Mouse (Mus musculus): ENCODE data around the gene Osbpl8. TPM values are rescaled to one million over a fixed set of nuclear protein-coding genes. Genes with fewer than 3 reads are reported as not detected.

Gene Osbpl8
- polyA plus RNA-seq, 1 experiment from 2014 or later = 12.5 TPM

- Histone ChIP-seq H3K27ac (ENCODE audit: low read depth, low read length) (no peak overlapping the region), H3K9me3 (ENCODE audit: control insufficient read depth, low read length) (no peaks in the 10 kb centered on the region), H3K36me3 (ENCODE audit: control insufficient read depth, insufficient read depth, low read length) (no peaks in the 10 kb centered on the region), H3K4me3 (ENCODE audit: low read length) (no peak overlapping the region), H3K4me2 (ENCODE audit: low read length) (no peak overlapping the region), H3K4me1 (ENCODE audit: control insufficient read depth, insufficient read depth, low read depth, low read length) (peaks cover 3% of the 10 kb centered on the region), H3K27me3 (replicated peaks; ENCODE audit: control insufficient read depth, insufficient read depth, low read length) (no peaks in the 10 kb centered on the region), H3K9ac (ENCODE audit: low read depth, low read length) (no peak overlapping the region)
- no peak for ATAC-seq
- 90% methylated on average over 15 of the region's 15 CpGs for WGBS
Observed at GRCm38 (mm10) chr10:111171246-111171934, 6.8 kb downstream of the Osbpl8 start.

GRCm38 (mm10) chr10:111173589-111174247, 9.2 kb downstream of the Osbpl8 start:
- Histone ChIP-seq H3K4me1 (ENCODE audit: control insufficient read depth, insufficient read depth, low read depth, low read length) (no peaks in the 10 kb centered on the region), H3K27ac (ENCODE audit: low read depth, low read length) (no peak overlapping the region), H3K9ac (ENCODE audit: low read depth, low read length) (no peak overlapping the region), H3K9me3 (ENCODE audit: control insufficient read depth, low read length) (no peaks in the 10 kb centered on the region), H3K27me3 (replicated peaks; ENCODE audit: control insufficient read depth, insufficient read depth, low read length) (no peaks in the 10 kb centered on the region), H3K4me2 (ENCODE audit: low read length) (no peak overlapping the region), H3K36me3 (ENCODE audit: control insufficient read depth, insufficient read depth, low read length) (no peaks in the 10 kb centered on the region), H3K4me3 (ENCODE audit: low read length) (no peak overlapping the region)
- 84% methylated on average over 7 of the region's 7 CpGs for WGBS
- no peak for ATAC-seq

DNA sequence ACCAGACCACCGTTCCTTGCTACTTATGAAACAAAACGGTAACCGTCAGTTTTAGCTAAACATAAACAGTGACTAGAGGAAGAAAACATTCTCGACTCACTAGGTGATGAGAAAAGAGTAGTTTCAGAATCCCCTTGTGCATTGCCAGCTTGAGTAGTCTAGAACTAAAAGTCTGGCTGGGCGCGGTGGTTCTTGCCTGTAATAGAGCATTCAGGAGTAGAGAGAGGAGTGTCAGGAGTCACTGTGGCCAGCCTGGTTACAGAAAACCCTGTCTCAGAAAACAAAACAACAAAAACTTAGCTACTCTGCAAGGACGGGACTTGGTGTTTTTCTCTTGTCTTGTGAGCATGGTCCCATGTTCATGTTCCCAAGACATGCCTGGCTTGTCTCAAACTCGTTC, 12.8 kb downstream of the Osbpl8 start:
- Histone ChIP-seq H3K27ac (ENCODE audit: low read depth, low read length) (no peak overlapping the region), H3K4me2 (ENCODE audit: low read length) (no peak overlapping the region), H3K9me3 (ENCODE audit: control insufficient read depth, low read length) (no peaks in the 10 kb centered on the region), H3K27me3 (replicated peaks; ENCODE audit: control insufficient read depth, insufficient read depth, low read length) (no peaks in the 10 kb centered on the region), H3K4me1 (ENCODE audit: control insufficient read depth, insufficient read depth, low read depth, low read length) (no peaks in the 10 kb centered on the region), H3K36me3 (ENCODE audit: control insufficient read depth, insufficient read depth, low read length) (no peaks in the 10 kb centered on the region), H3K9ac (ENCODE audit: low read depth, low read length) (no peak overlapping the region), H3K4me3 (ENCODE audit: low read length) (no peak overlapping the region)
- 79% methylated on average over 8 of the region's 8 CpGs for WGBS
- no peak for ATAC-seq

GRCm38 (mm10) chr10:111178024-111178423, 13.5 kb downstream of the Osbpl8 start:
- Histone ChIP-seq H3K36me3 (ENCODE audit: control insufficient read depth, insufficient read depth, low read length) (no peaks in the 10 kb centered on the region), H3K4me3 (ENCODE audit: low read length) (no peak overlapping the region), H3K9me3 (ENCODE audit: control insufficient read depth, low read length) (no peaks in the 10 kb centered on the region), H3K9ac (ENCODE audit: low read depth, low read length) (no peak overlapping the region), H3K27ac (ENCODE audit: low read depth, low read length) (no peak overlapping the region), H3K27me3 (replicated peaks; ENCODE audit: control insufficient read depth, insufficient read depth, low read length) (no peaks in the 10 kb centered on the region), H3K4me1 (ENCODE audit: control insufficient read depth, insufficient read depth, low read depth, low read length) (no peaks in the 10 kb centered on the region), H3K4me2 (ENCODE audit: low read length) (no peak overlapping the region)
- no peak for ATAC-seq
- 94% methylated on average over 7 of the region's 7 CpGs for WGBS

GRCm38 (mm10) chr10:111180633-111181032, 16.1 kb downstream of the Osbpl8 start:
- no peak overlapping the region for H3K9ac ChIP-seq (ENCODE audit: low read depth, low read length)
- no peaks in the 10 kb centered on the region for H3K9me3 ChIP-seq (ENCODE audit: control insufficient read depth, low read length)
- peaks cover 5% of the 10 kb centered on the region for H3K4me1 ChIP-seq (ENCODE audit: control insufficient read depth, insufficient read depth, low read depth, low read length)
- no peak overlapping the region for H3K27ac ChIP-seq (ENCODE audit: low read depth, low read length)
- 29% methylated on average over 3 of the region's 3 CpGs for WGBS
- H3K27me3 ChIP-seq (replicated peaks; ENCODE audit: control insufficient read depth, insufficient read depth, low read length) = no peaks in the 10 kb centered on the region
- ATAC-seq = peak; percentile 21; the same call in 1 of the 2 replicates
- no peaks in the 10 kb centered on the region for H3K36me3 ChIP-seq (ENCODE audit: control insufficient read depth, insufficient read depth, low read length)
- H3K4me2 ChIP-seq (ENCODE audit: low read length) = no peak overlapping the region
- no peak overlapping the region for H3K4me3 ChIP-seq (ENCODE audit: low read length)

- Histone ChIP-seq H3K4me3 (ENCODE audit: low read length) (no peak overlapping the region), H3K27me3 (replicated peaks; ENCODE audit: control insufficient read depth, insufficient read depth, low read length) (no peaks in the 10 kb centered on the region), H3K36me3 (ENCODE audit: control insufficient read depth, insufficient read depth, low read length) (no peaks in the 10 kb centered on the region), H3K27ac (ENCODE audit: low read depth, low read length) (no peak overlapping the region), H3K9ac (ENCODE audit: low read depth, low read length) (no peak overlapping the region), H3K4me2 (ENCODE audit: low read length) (no peak overlapping the region), H3K4me1 (ENCODE audit: control insufficient read depth, insufficient read depth, low read depth, low read length) (peaks cover 5% of the 10 kb centered on the region), H3K9me3 (ENCODE audit: control insufficient read depth, low read length) (no peaks in the 10 kb centered on the region)
- 74% methylated on average over 7 of the region's 7 CpGs for WGBS
- no peak for ATAC-seq
Observed at GRCm38 (mm10) chr10:111183634-111184270, 19.2 kb downstream of the Osbpl8 start.

GRCm38 (mm10) chr10:111185574-111186269, 21.2 kb downstream of the Osbpl8 start:
- Histone ChIP-seq H3K27me3 (replicated peaks; ENCODE audit: control insufficient read depth, insufficient read depth, low read length) (no peaks in the 10 kb centered on the region), H3K4me1 (ENCODE audit: control insufficient read depth, insufficient read depth, low read depth, low read length) (peaks cover 9% of the 10 kb centered on the region), H3K4me2 (ENCODE audit: low read length) (no peak overlapping the region), H3K27ac (ENCODE audit: low read depth, low read length) (no peak overlapping the region), H3K9me3 (ENCODE audit: control insufficient read depth, low read length) (no peaks in the 10 kb centered on the region), H3K4me3 (ENCODE audit: low read length) (no peak overlapping the region), H3K9ac (ENCODE audit: low read depth, low read length) (no peak overlapping the region), H3K36me3 (ENCODE audit: control insufficient read depth, insufficient read depth, low read length) (no peaks in the 10 kb centered on the region)
- no peak for ATAC-seq
- 93% methylated on average over 1 of the region's 1 CpGs for WGBS

- H3K27ac ChIP-seq (ENCODE audit: low read depth, low read length) = no peak overlapping the region
- WGBS = 71% methylated on average over 4 of the region's 4 CpGs
- no peaks in the 10 kb centered on the region for H3K9me3 ChIP-seq (ENCODE audit: control insufficient read depth, low read length)
- no peaks in the 10 kb centered on the region for H3K27me3 ChIP-seq (replicated peaks; ENCODE audit: control insufficient read depth, insufficient read depth, low read length)
- ATAC-seq = no peak
- H3K4me2 ChIP-seq (ENCODE audit: low read length) = no peak overlapping the region
- H3K4me3 ChIP-seq (ENCODE audit: low read length) = no peak overlapping the region
- H3K36me3 ChIP-seq (ENCODE audit: control insufficient read depth, insufficient read depth, low read length) = no peaks in the 10 kb centered on the region
- H3K4me1 ChIP-seq (ENCODE audit: control insufficient read depth, insufficient read depth, low read depth, low read length) = peaks cover 9% of the 10 kb centered on the region
- no peak overlapping the region for H3K9ac ChIP-seq (ENCODE audit: low read depth, low read length)
Observed at GRCm38 (mm10) chr10:111189022-111189555, 24.5 kb downstream of the Osbpl8 start.
